Mouse (Mus musculus) ZHBTc4 (cell line): ENCODE data around the gene Dlgap1.
A peak's percentile ranks its signal among the peaks of the same experiment; 100 is the strongest.

Source experiments
- DNase-seq: peaks from one replicate; pipeline ENCODE4 v3.0.0-alpha.2; 2011; ENCODE audit warnings: low read depth, low spot score

Dlgap1 gene

DNA sequence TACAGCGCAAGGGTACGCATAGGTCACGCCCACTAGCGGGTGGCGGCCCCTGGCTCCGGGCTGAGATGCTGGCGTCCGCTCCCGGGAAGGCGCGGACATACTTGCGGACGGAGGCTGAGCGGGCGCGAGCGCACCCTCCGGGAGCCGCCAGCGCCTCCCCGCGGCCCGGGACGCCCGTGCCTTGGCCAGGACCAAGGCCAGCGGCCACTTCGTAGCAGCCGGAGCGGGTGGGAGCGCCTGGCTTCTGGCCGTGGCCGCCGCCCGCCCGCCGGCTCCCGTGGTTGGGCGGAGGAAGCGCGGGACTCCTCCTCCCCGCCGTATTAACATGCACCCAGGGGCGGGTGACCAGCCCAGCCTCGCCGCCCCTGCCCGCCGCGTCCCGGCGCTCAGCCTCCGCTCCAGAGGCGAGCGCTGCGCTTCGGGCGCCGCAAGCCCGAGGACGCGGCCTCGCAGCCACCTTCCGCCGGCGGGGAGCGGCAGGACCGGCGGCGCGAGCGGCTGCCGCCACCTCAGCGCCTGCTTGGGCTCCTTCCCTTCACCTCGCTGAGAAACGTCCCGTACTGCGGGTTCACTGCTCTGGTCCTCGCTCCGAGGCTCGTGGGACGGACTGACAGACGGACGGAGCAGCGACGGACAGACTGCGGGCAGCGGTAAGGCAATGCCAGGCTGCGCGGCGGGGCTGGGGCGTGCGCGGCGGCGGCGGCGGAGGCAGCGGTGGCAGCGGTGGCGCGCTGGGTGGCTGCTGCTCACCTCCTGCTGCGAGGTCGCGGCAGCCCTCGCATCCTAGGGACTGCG, at the start of gene Dlgap1:
TSS of gene Dlgap1 (plus strand) at position 53 of the 795 bp plus-strand sequence.
- DNase-seq, result peak; percentile 88

DNA sequence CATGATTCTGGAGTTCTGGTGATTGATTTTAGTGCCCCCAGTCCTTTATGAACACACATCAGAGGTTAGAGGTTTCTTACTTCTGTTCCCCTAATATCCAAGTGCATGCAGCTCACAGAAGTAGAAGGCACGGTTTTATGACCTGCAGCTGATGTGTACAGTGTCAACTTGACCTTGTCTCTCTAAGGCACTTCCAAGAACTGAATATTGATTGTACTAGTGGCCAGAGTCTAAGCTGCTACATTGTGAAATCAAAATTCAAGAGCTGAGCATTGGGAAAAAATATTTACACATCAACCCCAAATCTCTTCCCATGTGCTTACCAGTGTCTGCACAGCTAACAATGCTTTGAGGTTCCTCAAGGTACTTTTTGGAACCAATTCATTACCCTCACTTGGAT, 13.9 kb upstream of the Dlgap1 start:
- no peak for DNase-seq

DNA sequence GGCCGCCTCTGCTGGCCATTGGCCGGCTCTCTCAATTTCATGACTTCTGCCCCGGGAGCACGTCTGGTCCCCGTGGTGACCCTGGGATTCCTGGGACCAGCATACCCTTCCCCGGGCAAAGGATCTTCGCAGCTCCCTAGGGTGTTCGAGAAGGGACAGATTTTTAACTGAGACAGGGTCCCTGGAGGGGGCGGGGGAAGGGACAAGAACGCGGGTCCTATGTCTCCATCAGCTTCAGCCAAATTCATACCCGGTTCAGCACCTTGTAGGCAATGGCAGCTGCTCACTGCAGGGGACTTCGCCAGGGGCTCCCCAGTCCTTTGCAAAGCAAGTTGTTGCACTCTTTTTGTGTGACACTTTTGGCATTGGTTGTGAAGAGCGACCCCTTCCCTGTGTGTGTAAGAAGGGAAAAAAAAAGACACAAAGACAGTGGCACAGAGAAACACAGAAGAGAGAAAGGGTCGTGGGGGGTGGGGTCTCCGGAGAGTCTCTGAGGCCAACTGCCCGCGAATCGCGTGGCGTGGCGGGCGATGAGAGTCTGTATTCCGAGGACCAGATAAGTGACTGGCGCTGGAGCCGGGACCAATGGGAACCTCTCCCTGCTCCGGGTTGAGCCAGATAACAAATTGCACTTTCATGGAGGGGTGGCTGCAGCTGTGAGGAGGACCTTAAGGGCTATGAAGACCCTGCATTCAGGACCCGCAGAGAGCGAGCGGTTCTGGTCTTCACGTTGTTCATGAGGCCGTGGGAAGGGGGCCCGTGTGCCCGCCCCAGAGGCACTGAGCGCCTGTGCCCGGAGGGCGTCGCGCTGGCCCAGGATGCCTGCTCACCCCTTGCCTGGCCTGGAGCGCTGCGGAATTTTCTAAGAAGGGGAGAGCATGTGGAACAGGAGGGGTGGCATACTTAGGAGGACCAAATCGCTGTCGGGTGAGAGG, 1.2 kb downstream of the Dlgap1 start:
- DNase-seq, result peak; percentile 37

DNA sequence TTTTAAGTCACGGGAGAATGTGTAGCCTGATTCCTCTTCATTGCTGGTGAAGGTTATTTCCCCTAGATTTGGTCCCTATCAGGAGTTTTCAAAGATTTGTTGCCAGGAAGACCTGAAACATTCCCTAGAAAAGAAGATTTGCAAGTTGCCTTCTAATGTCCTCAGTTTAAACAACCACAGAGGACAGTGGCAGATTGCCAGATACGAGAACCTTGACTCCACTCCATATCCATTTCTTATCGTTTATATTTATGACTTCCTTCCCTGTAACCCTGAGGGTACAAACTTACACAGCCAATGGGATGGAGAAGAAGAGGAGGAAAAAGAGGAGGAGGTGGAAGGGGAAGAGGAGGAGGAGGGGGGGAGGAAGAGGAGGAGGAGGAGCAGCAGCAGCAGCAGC, 4.2 kb downstream of the Dlgap1 start:
- DNase-seq, result no peak

DNA sequence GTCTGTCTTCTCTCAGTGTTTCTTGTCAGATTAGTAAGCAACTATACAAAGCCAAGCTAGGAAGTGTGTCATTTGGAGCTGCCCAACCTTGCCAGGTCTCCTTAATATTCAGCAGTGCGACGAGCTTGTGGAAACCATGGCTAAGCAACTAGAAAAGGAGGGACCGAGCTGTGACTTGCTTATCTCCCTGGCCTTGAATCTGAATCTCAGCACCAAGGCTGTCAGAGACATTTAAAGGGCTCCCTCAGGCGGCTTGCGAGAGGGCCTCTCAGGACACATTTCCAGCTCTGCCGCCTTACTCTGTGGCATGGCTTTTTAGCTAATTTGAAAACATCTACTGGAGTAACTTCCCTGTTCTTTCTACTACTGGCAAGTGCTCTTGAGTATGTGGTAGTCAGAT, 5.1 kb downstream of the Dlgap1 start:
- no peak for DNase-seq

DNA sequence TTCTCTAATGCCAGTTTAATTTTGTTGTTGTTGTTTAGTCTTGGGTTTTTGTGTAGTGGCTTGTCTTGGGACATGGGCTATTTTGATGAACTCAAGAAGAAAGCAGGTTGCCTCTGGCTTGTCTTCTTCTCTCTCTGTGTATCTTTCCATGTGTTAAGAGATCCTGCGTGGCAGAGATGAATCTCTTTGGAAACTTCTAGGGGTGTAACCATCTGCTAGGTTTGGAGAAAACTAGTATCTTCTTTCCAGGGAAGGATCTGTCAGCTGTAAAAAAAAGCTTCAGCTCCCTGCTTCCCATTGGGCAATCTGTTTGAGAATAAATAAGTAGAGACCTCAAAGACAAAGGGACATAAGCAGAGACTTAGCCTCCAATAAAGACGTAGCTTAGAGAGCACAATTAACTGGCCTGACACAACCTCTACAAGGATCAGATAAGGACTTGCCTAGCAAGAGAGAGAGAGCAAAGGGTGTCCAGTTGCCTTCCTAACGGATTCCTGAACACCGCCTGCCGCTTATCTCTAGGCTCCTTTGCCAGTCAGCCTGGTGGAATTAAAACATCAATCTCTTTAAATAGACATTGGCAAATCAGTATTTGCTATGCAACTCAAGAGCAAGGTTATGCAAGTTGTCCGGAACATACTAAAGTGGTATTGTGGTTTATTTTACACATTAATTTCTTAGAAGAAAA, 13.5 kb downstream of the Dlgap1 start:
- no peak for DNase-seq

DNA sequence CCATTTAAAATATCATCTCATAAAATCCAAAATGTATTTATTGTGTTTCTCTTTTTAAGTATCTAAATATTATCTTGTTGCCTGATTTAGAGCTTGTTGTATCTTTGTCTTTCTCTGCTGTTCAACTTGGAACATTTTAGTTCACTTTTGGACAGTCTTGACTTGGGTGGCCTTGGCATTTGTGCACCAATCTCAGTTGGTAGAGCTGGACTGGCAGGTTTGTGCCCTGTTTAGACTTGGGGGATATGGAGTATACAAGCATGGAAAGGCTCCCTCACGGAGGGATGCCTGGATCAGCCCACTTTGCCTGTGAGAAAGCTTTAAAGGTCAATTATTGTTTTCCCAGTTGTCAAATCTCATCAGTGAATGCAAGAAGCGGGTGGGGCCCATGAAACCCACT, 27.5 kb downstream of the Dlgap1 start:
- no peak for DNase-seq

DNA sequence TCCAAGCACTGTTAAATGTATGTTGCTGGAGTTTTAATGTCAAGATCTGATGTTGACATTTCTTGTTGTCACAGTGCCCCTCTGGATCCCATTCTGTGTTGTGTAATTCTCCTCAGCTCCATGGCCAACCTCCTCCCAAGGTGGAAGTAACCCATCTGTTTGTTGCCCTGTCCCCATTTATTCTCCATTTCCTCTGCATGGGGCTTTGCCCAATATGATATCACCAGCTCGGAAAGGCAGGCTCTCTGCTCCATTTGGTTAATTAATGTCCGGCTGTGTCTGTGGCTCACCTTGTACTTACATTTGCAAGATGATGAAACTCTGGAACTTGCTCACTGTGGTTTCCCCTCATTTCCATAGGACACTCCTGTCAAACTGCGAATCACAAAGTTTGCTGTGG, 33.2 kb downstream of the Dlgap1 start:
- no peak for DNase-seq

DNA sequence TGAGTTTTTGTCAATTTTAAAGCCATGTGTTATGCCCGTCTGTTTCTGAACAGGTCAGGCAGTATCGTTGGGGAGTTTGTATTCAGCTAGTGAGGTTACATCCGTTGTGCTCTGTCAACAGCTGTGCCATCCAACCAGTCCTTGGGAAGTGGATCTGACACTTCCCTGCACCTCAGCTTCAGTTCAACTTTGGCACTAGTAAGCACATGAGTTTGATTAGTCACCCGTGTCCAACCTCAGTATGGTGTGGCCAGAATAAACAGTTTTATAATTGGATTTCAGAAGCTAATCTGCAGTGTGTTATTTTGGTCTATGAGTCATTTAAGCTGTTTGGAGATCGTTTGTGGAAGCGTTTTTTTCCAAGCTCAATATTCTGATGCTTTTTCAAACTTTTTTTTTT, 35.8 kb downstream of the Dlgap1 start:
- DNase-seq, result no peak

DNA sequence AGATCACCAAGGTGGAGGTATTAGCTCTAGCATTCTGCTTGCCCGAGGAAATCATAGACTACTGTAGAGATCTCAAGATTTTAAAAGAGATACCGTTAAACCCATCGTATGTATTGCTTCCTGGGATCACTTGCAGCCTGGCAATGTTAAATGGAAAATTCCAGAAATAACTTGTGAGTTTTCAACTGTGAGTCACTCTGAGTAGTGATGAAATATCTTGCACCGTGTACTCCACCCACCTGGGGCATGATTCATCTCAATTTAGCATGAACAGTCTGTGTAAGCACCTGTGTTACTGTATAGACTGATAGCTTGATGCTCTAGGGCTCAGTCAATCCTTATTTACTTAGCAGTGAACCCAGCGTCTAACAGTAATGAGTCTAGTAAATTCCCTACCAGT, 38.7 kb downstream of the Dlgap1 start:
- no peak for DNase-seq

DNA sequence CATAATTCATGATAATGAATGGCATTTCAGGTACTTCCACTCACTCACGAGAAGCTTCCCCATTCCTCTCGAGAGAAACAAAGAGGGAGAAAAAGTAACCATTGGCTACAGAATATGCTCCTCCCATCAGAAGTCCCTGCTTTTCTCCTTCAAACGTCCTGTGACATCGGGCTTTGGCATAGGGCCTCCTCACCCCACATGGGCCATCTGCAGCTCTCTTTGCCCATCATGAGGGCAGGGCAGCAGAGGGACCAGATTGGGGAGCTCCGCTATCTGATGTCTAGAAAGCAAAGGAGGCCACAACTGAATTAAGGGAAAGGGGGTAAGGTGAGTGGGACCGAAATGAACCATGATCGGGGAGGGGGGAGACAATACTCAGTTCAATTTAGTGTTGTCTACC, 47.6 kb downstream of the Dlgap1 start:
- no peak for DNase-seq

DNA sequence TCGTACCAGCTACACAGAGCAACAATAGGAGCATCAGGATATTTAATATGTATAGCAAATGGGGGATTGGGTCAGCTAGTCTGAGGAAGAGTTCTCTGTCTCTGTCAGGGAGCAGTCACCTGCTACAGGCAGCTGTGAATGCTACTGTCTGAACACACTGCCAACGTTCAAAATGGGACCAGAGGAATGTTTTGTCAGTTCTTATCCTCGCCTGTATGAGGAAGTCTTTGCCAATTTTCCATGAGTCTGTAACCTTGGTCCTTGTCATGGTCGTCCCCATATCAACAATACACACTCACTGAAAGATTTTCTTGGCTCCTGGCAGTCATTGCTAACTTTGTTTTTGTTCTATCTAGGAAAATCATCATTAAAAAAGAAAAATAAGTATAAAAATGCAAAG, 51.5 kb downstream of the Dlgap1 start:
- no peak for DNase-seq

DNA sequence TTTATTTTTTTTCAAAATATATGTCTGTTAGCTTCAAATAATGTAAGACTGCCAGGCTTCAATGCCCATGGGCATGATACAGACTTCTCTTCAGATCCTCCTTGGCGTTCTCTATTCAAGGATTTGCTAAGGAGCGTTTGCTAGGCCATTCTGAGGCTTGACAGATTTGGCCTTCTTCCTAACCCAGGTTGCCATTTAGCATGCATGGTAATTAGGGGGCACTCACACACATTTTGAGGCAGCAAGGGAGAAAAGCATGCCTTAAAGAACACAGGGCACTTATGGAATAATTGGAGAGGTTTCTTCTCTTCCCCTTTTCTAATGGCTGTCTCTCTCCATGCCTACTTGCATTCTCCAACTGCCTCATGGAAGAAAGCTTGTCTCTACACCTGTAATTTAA, 53.7 kb downstream of the Dlgap1 start:
- DNase-seq, result no peak

DNA sequence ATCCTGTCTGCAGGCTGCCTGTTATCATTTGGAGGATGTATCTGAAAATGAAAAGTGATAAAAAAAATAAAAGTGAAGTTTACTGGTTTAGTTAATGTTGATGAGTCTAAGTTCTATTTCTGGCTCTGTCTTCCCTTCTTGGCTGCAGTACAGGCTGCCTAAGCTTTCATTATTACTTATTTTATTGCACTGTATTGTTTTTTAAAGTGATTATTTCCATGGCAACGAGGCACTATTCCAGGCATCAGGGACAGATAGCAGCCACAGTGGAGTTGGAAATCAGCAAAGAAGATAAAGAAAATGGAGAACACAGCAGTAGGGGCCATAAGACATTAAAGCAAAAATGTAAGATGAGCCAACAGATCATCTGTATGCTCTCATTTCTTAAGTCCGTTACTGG, 66.0 kb downstream of the Dlgap1 start:
- no peak for DNase-seq

DNA sequence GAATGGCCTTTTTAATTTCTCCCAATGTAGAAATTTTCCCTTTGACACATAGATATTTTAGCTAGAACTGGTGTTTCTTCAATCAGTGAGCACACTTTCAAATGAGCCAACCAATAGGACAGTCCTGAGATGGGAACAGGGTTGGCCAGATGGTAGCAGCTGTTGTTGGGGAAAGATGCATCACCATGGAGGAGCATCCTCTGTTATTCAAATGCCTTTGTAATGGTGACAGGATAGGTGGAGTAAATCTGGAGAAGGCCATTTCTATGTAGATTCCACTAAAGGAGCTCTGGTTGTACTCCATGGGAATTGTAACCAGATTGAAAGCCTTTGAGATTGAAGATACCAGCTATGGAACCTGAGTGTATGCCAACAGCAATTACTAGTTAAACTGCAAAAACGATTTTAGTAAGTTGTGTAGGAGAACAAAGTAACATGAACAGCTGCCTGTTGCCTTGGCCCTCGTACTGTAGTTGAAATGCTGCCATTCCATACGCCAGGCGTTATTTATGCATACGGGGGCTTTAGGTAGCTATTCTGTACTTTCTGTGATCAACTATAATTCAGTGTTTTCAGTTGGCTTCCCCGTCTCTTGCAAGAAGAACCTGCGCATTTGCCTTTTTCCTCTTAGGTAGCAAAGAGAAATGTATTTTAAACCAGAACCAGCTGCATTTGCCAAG, 72.0 kb downstream of the Dlgap1 start:
- peak; percentile 79 for DNase-seq

DNA sequence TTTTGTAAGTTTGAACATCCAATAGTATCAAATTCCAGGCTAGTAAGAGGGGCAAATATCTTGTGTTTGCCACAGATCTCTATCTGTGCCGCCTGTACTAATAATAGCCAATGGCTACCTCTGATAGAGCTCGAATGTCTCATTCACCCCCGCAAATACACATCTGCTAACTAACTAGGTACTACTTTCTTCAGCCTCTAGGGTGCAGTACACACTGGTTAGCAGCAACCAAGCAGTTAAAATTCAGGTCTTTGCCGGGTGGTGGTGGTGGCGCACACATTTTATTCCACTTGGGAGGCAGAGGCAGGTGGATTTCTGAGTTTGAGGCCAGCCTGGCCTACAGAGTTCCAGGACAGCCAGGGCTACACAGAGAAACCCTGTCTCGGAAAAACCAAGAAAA, 99.4 kb downstream of the Dlgap1 start:
- DNase-seq, result peak; percentile 46

DNA sequence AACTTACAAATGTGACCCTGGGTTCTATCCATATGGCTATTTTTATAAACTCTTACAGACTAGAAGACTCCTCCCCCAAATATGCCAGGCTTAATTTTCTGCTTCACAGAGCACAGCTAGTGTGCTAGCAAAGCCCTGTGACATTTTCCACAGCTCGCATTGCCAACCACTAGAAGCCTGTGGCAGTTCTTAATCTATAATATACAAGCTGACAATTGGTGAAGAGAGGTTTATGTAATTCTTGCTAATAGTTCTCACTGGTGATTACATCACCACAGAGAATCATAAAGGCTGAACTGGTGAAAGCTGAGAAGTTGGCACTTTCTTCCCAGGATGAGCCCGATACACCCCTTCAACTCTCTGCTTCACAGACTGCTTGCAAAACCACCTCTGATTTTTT, 103.2 kb downstream of the Dlgap1 start:
- no peak for DNase-seq

DNA sequence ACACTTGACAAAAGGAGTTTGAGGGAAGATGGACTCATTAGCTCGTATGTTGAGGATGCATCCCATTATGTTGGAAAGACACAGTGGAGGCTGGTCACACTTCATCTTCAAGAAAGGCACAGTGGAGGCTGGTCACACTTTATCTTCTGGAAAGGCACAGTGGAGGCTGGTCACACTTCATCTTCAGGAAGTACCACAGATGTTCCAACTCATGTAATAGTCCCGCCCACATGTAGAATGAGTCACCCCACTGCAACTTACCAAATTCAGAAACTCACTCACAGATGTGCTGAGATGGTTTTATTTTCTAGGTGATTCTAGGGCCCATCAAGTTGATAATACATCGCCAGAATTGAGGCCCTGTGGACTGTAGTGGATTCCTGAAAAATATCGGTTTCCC, 119.3 kb downstream of the Dlgap1 start:
- DNase-seq, result no peak

DNA sequence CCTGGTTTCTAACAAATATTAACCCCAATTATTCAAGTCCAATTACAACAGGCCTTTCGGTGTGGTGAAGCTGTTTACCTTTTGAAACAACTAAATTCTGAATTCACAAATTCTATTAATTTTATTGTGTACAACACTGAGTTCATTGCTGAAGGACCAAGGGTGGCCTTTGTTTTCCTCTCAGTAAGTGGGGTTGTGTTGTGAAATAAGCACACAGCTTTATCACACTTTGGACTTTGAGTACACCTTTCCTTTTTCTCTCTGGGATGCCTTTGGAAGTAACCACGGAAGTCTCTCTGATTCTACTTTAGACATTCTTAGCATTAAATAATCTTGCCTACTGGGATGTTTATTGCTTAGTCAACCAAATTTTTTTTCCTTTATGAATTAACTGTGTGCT, 121.9 kb downstream of the Dlgap1 start:
- DNase-seq, result no peak

DNA sequence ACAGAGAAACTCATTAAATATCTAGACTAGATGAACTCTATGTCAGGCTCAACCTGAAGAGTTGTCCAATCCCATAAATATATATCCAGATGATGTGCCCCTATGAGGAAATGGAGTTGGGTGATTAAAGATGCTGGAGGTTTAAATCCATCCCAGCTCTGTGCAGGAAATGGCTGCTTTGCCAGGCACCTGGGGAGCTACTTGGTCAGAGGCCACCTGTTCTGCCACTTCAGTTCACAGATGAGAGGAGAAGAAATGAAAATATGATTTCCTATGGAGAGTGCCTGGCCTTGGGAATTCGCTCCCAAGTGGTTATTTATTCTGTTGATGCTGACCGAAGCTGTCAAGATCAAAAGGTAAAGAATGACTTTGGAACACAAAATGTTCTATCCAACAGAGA, 160.3 kb downstream of the Dlgap1 start:
- no peak for DNase-seq

DNA sequence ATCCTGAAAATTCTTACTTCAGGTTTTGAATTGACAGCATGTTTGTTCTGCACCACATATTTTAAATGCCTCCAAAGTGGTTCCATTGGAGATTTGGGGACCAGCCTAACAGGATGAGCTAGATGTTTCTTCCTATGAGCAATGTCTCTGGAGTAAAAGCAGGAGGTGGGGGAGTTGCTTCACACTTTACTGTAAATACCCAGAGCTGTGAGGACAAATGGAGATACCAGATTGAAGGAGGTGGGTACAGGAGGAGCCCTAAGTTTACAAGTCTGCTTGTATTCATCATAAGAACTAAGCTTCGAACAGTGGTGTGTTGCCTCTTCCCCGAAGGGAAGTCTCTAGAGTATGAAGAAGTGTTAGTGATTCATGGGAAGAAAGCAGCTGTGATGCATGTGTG, 201.0 kb downstream of the Dlgap1 start:
- no peak for DNase-seq
